Mouse (Mus musculus) neural tube, embryonic 14.5 days (tissue): ENCODE measurements around the gene Metrn. TPM values are rescaled to one million over a fixed set of nuclear protein-coding genes. Genes with fewer than 3 reads are reported as not detected.

ENCODE experiments used
- ATAC-seq: fragments of 200-750 bp; cut with Nextera tagmentation; 2 replicates; pipeline ENCODE4 v1.8.0; 2017; ENCODE audit warnings: low read depth, mild to moderate bottlenecking, moderate TSS enrichment, moderate library complexity
- H3K27ac ChIP-seq: fragments of 300-500 bp; sonication (generic); 2 replicates; pipeline ENCODE4 v1.5.1; 2014; ENCODE audit warnings: low read depth, mild to moderate bottlenecking, control low read depth, low read length, moderate library complexity, mixed read lengths
- H3K27me3 ChIP-seq: fragments of 300-500 bp; sonication (generic); 2 replicates; pipeline ENCODE4 v1.6.1; 2014; ENCODE audit warnings: low read length; ENCODE audit not compliant: control insufficient read depth, insufficient read depth
- H3K36me3 ChIP-seq: fragments of 300-500 bp; sonication (generic); 2 replicates; pipeline ENCODE4 v1.6.1; 2014; ENCODE audit warnings: low read length, mixed read lengths; ENCODE audit not compliant: control insufficient read depth, insufficient read depth
- H3K4me1 ChIP-seq: fragments of 300-500 bp; sonication (generic); 2 replicates; pipeline ENCODE4 v1.6.1; 2014; ENCODE audit warnings: low read length; ENCODE audit not compliant: control insufficient read depth, insufficient read depth
- H3K4me2 ChIP-seq: fragments of 300-500 bp; sonication (generic); 2 replicates; pipeline ENCODE4 v1.6.1; 2014; ENCODE audit warnings: mild to moderate bottlenecking, low read depth, low read length, control low read depth
- H3K4me3 ChIP-seq: fragments of 300-500 bp; sonication (generic); 2 replicates; pipeline ENCODE4 v1.5.1; 2014; ENCODE audit warnings: low read depth, low read length, control low read depth, mixed read lengths
- H3K9ac ChIP-seq: fragments of 300-500 bp; sonication (generic); replicated peaks from 2 replicates; pipeline ENCODE4 v1.6.1; 2014; ENCODE audit warnings: low read depth, mild to moderate bottlenecking, control low read depth, low read length, mixed read lengths
- H3K9me3 ChIP-seq: fragments of 300-500 bp; sonication (generic); 2 replicates; pipeline ENCODE4 v1.6.1; 2016; ENCODE audit warnings: low read length; ENCODE audit not compliant: control insufficient read depth
- WGBS: fragments of 180-500 bp; shearing (Covaris S2); extraction: QIAGEN DNeasy Blood & Tissue Kit; methylation state at CpG from one replicate; pipeline ENCODE4 v1.1.7; 2014; 5-methylcytosine and 5-hydroxymethylcytosine counted together
- polyA plus RNA-seq: library from polyadenylated mRNA; unstranded; fragments of >200 nt; fragmentation: Nextera tagmentation; extraction: Ambion mirVana; gene quantifications from 2 replicates; pipeline ENCODE4 v1.2.1, GENCODE M21; 2014

The Metrn gene
- polyA plus RNA-seq, 1 experiment from 2014 or later = 7.3 TPM

DNA sequence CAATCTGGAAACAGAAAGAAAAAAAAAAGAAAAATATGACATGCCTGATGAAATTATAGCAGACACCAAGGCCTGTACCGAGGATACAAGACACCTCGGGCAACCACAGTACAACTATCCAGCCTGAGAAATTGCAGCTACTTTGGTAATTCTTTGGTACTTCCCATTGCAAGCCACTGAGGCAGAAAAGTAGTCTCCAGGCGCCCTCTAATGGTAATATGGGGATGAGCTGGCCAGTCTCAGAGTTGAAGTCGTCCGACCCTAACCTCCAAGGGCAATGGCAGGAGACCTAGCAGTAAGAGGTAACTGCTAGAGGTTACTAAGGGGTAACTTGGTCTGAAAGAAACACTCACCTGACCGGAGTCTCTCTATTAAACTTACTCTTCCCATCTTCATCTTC is 4.1 kb upstream of the Metrn start:
- Histone ChIP-seq H3K4me3 (no peak overlapping the region), H3K9ac (no peak overlapping the region), H3K27ac (no peak overlapping the region), H3K4me1 (peaks cover 22% of the 10 kb centered on the region), H3K36me3 (no peaks in the 10 kb centered on the region), H3K9me3 (no peaks in the 10 kb centered on the region), H3K4me2 (no peak overlapping the region), H3K27me3 (no peaks in the 10 kb centered on the region)
- ATAC-seq = no peak
- WGBS = 8% methylated on average over 6 of the region's 6 CpGs

DNA sequence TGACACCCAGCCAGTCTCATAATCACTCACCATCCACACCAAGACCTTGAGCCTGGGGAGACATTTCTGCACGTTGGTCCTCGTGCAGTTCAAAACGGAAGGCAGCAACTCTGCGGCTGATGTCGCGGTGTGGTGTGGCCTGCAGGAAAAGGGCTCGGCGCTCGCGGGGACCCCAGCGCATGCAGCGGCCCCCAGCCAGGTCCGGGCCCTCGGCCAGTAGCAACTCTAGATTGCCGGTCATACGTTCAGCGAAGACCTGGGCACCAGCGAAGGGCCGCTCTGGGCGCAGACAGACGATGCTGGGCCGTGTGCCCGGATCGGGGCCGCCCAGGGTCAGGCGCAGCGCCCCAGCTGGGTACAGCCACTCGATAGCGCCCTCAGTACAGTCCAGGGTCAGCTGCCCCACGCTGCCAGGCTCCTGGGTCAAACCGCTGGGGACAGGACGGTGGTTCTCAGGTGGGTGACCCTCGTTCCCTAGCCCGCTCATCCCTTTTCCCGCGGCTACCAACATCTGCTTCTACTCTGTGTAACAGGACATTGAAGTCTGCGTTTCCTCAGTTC is 645 bp downstream of the Metrn start:
- Histone ChIP-seq H3K27me3 (no peaks in the 10 kb centered on the region), H3K9ac (peak overlapping the region; percentile 44), H3K4me2 (peak overlapping the region; percentile 69), H3K4me1 (peaks cover 26% of the 10 kb centered on the region), H3K9me3 (no peaks in the 10 kb centered on the region), H3K27ac (peak overlapping the region; percentile 50), H3K4me3 (peak overlapping the region; percentile 49), H3K36me3 (no peaks in the 10 kb centered on the region)
- no peak for ATAC-seq
- WGBS = under 1% methylated on average over 37 of the region's 37 CpGs

DNA sequence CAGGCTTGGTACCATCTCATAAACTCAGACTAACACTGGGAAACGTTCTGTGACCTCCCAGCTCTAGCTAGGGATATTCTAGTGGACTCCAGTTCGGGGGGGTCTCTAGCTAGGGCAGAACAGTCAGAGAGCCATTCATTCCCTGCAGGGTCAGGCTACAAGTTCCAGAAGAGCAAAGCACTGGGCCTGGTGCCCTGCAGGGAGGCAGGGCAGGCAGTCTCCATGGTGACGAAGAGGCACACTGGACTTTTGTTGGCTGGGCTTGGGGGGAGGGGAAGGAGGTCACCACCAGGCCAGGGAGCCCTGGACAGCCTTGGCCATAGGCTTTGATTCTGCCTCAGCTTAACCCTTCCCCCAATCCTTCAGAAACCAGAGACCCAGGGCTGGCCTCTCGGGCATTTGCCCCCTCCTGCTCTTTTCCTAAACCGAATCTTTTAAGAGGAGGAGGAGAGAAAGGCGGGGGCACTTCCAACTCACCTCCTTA is 1.3 kb downstream of the Metrn start, which contains the start of gene AC134908.4:
AC134908.4 (minus strand) TSS at position 51 of the 484 bp plus-strand sequence.
- Histone ChIP-seq H3K4me2 (peak within 1 kb of the TSS; percentile 69), H3K27me3 (no peaks in the 10 kb centered on the region), H3K4me3 (peak within 1 kb of the TSS; percentile 49), H3K9me3 (no peaks in the 10 kb centered on the region), H3K36me3 (no peaks in the 10 kb centered on the region), H3K9ac (peak within 1 kb of the TSS; percentile 44), H3K4me1 (peaks cover 32% of the 10 kb centered on the region), H3K27ac (peak within 1 kb of the TSS; percentile 57)
- ATAC-seq = peak; percentile 12; the same call in 1 of the 2 replicates
- 8% methylated on average over 6 of the region's 6 CpGs for WGBS

DNA sequence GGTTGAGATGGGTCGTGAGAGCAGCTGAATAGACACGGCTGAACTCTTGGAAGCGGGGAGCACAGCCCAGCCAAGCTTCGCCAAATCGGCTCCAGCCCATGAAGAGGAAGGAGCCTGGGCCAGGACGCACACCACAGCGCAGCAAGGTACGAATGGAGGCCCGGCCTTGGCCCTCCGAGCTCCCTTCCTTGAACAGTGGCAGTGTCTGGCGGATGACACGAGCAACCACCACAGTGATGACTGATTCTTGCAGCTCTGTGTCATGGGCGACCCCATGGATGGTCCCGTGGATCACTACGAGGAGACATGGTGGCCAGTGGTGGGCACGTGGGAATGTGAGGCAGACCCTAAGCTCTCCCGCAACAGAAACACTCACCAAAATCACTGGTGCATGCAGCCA is 1.9 kb downstream of the Metrn start:
- peaks cover 34% of the 10 kb centered on the region for H3K4me1 ChIP-seq
- WGBS = 42% methylated on average over 17 of the region's 17 CpGs

DNA sequence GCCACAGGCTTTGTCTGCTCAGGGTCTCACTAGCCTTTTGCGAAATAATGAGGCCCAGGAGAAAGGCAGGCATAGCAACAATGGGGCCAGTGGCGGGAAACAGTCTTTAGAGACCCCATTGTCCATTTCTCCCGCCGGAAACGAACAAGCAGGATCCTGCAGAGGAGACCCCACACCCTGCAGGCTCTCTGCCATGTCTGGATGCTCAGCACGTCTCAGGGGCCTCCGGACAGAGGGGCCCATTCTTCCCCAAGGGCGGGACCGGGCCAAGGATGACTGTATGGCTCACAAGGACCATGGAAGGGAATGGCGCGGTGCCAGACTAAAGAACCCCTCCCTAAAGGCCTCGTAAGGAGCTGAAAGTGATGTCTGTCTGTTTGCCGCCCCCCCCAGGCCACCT is 2.7 kb downstream of the Metrn start:
- Histone ChIP-seq H3K9me3 (no peaks in the 10 kb centered on the region), H3K9ac (no peak overlapping the region), H3K27me3 (no peaks in the 10 kb centered on the region), H3K4me1 (peaks cover 34% of the 10 kb centered on the region), H3K27ac (peak overlapping the region; percentile 17; the same call in 1 of the 2 replicates), H3K4me2 (peak overlapping the region; percentile 69; the same call in 1 of the 2 replicates), H3K36me3 (no peaks in the 10 kb centered on the region; the same call in 1 of the 2 replicates), H3K4me3 (no peak overlapping the region)
- ATAC-seq = no peak
- WGBS = 17% methylated on average over 13 of the region's 13 CpGs

More for the DNA sequence above, 1.9 kb downstream of the Metrn start:
- Histone ChIP-seq H3K9ac (0 out of 2 replicates have a peak overlapping the region, but pooled peaks have one; percentile 44), H3K27me3 (no peaks in the 10 kb centered on the region), H3K27ac (peak overlapping the region; percentile 57), H3K4me3 (peak overlapping the region; percentile 20), H3K9me3 (no peaks in the 10 kb centered on the region), H3K4me2 (peak overlapping the region; percentile 69), H3K36me3 (no peaks in the 10 kb centered on the region)
- ATAC-seq = no peak

DNA sequence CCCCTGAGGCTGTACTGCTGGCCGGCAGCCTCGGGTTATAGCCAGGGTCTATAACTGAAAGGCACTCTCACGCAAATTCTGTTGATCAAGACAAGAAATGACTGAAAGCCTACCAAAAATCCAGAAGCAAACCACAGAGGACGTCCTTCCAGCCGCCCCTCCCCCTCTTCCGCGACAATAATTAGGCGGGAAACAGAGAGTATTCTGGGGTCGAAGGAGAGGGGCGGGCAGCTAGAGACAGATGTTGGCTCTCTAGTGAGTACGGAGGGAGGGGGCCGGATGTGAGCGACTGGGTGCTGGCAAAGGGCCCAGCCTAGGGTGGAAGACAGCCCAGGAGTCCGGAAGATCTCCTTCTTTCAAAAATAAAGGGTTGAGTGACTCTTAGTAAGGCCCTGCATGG is 4.3 kb downstream of the Metrn start, which contains the start of gene Fam173a:
Fam173a (minus strand) TSS at position 287 of the 400 bp plus-strand sequence.
- H3K36me3 ChIP-seq = no peaks in the 10 kb centered on the region; the same call in 1 of the 2 replicates
- H3K9ac ChIP-seq = peak within 1 kb of the TSS; percentile 78
- H3K4me2 ChIP-seq = peak within 1 kb of the TSS; percentile 77
- H3K27me3 ChIP-seq = no peaks in the 10 kb centered on the region
- H3K9me3 ChIP-seq = no peaks in the 10 kb centered on the region
- H3K27ac ChIP-seq = peak within 1 kb of the TSS; percentile 91
- peaks cover 34% of the 10 kb centered on the region for H3K4me1 ChIP-seq
- peak; percentile 52 for ATAC-seq
- 0% methylated on average over 14 of the region's 14 CpGs for WGBS
- H3K4me3 ChIP-seq = peak within 1 kb of the TSS; percentile 75

DNA sequence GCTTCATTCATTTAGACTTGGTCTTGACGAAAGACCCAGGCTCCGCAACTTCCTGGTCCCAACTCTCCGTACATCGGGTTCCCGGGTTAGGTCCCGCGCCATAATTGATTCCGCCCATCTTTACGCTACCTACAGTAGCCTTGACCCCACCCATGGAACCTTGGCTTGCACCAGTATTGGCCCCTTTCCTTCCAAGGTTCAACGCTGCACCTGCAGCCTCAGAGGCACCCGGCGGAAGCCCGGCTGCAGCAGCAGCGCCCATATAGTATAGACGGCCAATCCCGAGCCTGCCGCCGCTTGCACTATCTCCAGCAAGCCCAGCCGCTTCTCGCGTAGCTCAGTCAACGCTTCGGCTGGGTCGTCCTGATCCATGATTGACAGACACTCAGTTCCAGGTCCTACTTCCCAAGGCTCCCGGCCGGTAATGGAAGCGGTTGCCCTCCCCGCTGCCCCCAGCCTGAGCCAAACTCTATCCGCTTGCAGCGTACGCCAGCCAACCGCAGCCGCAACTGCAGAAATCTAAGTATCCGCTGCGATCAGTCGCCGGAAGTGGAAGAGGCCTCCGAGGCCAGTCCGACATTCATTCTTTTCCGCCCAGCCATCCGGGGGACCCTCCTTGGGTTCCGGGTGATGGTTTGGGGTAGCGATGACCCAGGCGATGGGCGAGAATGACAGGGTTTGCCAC is 5.0 kb downstream of the Metrn start:
- ATAC-seq = peak; percentile 68
- WGBS = under 1% methylated on average over 45 of the region's 45 CpGs
- H3K27me3 ChIP-seq = no peaks in the 10 kb centered on the region
- no peaks in the 10 kb centered on the region; the same call in 1 of the 2 replicates for H3K36me3 ChIP-seq
- H3K4me3 ChIP-seq = peak overlapping the region; percentile 75
- H3K27ac ChIP-seq = peak overlapping the region; percentile 91
- peak overlapping the region; percentile 77 for H3K4me2 ChIP-seq
- no peaks in the 10 kb centered on the region for H3K9me3 ChIP-seq
- peaks cover 34% of the 10 kb centered on the region for H3K4me1 ChIP-seq
- H3K9ac ChIP-seq = peak overlapping the region; percentile 78

DNA sequence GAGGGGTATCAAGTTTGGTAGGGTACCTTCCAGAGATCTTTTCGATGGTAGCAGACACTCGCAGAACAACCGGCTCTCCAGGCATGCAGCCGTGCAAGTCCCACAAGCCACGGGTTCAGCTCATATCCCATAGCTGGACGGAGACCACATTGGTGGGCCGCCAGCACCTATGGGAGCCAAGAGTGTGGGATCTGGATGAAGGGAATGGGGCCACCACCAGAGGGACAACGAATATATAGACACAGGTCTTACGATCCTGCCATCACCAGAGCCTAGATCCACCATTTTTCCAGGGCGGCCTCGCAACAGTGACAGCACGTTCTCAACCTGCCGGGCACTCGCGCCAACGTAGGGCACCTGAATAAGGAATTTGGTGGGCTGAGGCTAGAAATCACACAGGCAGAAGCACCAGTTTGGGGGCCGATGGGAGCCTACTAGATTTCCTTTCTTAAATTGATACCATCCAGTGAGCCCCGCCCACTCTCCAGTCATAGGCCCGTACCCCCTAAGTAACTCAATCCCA is 5.6 kb downstream of the Metrn start:
- Histone ChIP-seq H3K4me3 (peak overlapping the region; percentile 75), H3K27ac (peak overlapping the region; percentile 91), H3K9me3 (no peaks in the 10 kb centered on the region), H3K9ac (peak overlapping the region; percentile 78), H3K4me1 (peaks cover 28% of the 10 kb centered on the region), H3K4me2 (peak overlapping the region; percentile 77), H3K27me3 (no peaks in the 10 kb centered on the region), H3K36me3 (no peaks in the 10 kb centered on the region; the same call in 1 of the 2 replicates)
- WGBS = 27% methylated on average over 19 of the region's 19 CpGs
- peak; percentile 0; the same call in 1 of the 2 replicates for ATAC-seq
